Mouse (Mus musculus) A20 (cell line): ENCODE results near the gene Iqcj.

Source experiments
- DNase-seq: peaks from one replicate; pipeline ENCODE4 v3.0.0-alpha.2; 2011; ENCODE audit warnings: low read depth, low spot score

Iqcj gene

GRCm38 (mm10) chr3:67892026-67892705 lies at the start of gene Iqcj, which contains the start of gene Iqschfp:
TSS of gene Iqcj (plus strand) at chr3:67892220.
TSS of gene Iqschfp (plus strand) at chr3:67892232.
- no peak for DNase-seq

GRCm38 (mm10) chr3:67852397-67852796 lies 39.6 kb upstream of the Iqcj start:
- DNase-seq: no peak

DNA sequence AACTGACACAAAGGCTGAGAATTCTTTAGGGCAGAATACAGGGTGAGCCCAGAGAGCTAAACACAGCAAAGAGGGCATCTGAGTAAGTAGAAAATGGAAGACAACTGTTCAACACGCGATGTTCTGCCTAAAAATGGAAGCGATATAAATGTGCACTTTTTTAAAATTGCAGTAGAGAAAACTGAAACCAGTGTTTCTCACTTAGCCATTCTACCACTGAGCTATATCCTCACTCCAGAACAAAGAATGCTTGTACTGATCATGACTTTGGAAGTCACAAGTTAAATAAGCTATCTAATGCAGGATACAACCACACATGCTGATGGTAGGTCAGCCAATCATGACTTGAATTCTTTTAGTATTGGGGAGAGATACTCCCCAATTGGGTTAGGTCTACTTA lies 30.5 kb upstream of the Iqcj start:
- DNase-seq: no peak

DNA sequence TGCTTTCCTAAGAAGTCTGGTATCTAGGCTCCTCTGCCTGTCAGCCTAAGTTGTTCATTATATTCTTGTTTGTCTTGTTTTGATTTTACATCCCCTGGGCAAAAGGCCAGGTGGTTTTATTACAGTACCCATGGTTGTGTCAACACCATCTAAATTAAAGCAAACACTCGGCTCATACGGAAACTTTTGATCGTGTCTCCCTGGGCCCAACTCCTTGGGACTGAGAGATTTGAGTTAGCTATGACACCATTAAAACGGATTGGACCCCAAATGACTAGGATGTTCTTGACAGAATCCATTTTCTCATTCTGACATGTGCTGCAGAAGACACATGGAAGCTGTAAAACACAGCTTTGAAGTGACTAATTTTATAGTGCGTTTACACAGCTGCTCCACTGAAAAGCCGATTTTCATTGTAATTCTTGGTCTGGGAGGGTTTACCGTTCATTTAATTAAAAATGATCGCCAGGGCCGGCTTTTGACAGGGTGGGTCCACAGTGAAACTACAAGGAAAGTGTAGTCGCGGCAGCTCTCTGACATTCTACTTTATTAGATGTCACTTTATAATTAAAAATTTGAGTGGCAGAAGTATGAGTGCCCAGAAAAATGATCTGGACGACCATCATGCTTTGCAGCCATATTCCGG lies 24.5 kb upstream of the Iqcj start:
- DNase-seq: no peak

GRCm38 (mm10) chr3:67869424-67869823 lies 22.6 kb upstream of the Iqcj start:
- no peak for DNase-seq

DNA sequence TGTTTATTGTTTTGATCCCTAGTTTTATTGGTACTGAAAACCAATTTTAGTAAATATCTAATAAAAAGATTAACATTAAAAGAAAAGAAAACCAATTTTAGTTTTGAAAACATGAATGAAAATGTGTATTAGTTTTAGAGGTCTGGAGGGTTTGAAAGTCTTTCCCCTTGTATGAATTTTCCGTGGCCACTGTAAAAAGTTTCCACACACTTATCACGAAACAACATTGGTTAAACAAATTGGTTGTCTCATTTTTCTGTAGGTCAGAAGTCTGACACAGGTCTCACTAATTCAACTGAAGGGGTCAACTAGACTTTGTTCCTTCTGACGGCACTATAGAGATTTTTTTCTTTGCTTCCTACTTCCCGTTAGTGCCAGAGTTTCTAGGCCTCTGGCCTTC lies 14.8 kb upstream of the Iqcj start:
- no peak for DNase-seq

- no peak for DNase-seq
Observed at GRCm38 (mm10) chr3:67884335-67884734, 7.7 kb upstream of the Iqcj start.

DNA sequence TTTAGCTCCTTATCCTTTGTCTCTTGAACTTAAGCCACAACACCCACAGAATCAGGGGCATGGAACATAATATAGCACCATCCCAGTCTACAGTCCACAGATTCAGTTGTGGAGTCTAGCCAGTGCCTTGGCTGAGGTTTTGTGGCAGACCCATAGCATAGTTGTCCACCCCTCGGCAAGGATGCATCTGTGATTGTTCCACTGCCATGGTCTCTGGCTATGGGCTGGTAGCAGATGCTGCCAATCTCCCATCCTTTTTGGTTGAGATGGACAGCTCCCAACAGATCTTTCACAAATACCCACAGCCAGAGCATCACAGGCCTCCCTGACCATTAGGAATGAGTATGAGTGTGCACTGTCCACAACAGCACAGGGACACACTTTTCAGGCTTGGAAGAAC lies 5.8 kb upstream of the Iqcj start:
- no peak for DNase-seq

DNA sequence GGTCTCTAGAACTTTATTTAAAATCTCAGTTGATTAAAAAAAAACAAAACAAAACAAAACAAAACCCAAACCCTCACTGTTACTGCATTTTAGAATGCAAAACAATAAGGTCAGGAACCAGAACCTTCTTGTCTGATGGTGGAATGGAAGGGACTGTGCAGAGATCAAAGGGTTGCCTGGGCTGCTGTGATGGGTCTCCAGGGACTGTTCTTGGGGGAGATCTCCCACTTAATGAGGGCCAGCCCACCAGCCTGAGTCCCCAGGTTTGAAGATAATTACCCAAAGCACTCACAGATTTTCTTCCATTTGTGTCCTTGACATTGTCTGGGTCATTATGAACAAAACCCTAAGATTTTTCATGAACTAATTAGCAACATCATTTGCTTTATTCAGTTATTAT lies 4.8 kb upstream of the Iqcj start:
- DNase-seq: no peak

DNA sequence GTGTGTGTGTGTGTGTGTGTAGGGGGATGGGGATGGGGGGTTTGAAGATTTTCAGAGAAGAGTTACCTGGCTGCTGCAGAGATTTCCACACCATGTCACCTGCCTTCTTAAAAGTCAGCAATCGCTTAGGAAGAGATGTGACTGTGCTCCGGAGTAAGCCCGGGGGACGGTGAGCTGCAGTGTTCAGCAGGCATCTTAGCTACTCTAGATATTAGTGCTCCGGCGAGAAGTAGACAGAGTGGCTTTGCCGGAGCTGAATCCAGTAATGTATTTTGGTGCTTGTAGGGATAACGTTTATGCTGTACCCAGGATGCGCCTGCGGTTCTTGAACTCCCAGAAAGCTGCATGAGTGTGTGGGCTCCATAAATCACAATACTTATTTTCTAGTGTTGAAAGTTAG lies 748 bp downstream of the Iqcj start:
- no peak for DNase-seq

- DNase-seq: no peak
Observed at GRCm38 (mm10) chr3:67902517-67902916, 10.5 kb downstream of the Iqcj start.

- no peak for DNase-seq
Observed at GRCm38 (mm10) chr3:67908586-67908985, 16.6 kb downstream of the Iqcj start.

- no peak for DNase-seq
Observed at GRCm38 (mm10) chr3:67918098-67918497, 26.1 kb downstream of the Iqcj start.

DNA sequence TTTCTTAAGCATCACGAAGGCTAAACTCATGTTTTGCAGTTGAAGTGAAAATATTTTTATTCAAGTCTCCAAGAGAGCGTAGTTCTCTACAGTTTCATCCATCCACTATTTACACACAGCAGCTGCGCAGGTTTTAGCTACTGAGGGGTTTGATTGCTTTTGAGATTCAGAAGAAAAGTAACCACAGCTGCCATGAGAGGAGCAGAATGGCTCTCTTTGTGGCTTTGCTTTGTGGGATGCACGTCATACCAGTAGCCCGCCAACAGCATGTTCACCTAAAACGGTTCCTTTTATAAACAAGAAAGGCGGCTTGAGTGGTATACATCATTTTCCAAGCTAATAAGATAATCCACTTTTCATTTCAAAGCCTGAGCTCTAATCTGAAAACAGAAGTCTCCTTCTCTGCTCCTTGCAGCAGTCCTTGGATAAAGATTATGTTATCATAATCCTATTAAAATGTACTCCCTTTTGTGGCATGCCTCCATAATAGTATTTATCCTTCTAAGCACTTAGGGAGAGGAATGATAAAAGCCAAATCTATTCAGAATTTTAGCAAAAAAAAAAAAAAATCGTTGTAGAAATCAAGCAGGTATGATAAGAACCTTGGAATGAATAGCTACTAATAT lies 26.7 kb downstream of the Iqcj start:
- no peak for DNase-seq

GRCm38 (mm10) chr3:67923095-67923494 lies 31.1 kb downstream of the Iqcj start:
- no peak for DNase-seq

- DNase-seq: no peak
Observed at GRCm38 (mm10) chr3:67925453-67925852, 33.4 kb downstream of the Iqcj start.

- no peak for DNase-seq
Observed at GRCm38 (mm10) chr3:67930424-67931133, 38.6 kb downstream of the Iqcj start.

DNA sequence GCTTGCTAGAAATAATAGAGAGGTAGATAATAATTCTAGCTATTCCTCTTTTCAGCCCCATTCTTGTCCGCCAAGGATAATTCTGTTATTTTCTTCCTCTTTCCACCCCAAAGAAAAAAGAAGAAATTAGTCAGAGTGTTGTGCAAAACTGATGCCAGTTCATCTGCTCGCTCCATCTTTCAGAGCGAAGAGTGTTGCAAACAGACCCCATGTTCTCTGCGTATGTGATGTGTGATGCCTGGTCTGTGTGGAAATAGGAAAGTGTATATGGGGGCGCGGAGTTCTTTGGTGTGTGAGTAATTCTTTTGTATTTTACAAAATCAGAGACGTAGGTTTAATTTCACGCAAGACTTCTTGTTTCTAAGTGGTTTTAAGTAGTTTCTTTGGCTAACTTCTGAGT lies 39.2 kb downstream of the Iqcj start:
- DNase-seq: no peak

- no peak for DNase-seq
Observed at GRCm38 (mm10) chr3:67931914-67932313, 39.9 kb downstream of the Iqcj start.

DNA sequence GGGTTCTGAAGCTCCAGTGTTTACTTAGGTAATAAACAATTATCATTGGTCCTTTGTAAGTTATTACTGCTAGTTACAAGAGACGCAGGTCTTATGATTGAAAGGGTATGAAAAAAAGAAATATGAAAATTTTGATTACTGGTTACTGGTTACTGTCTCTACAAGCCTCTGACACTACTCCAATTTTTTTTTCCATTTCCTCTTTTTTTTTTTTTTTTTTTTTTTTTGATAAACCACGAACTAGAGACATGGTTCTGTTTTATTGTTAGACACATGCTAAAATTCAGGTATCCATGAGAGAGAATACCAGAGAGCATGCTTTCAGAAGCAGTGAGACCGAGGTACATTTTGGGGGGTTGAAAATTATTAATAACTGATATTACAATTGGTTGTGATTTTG lies 43.8 kb downstream of the Iqcj start:
- DNase-seq: no peak

GRCm38 (mm10) chr3:67947000-67947399 lies 55.0 kb downstream of the Iqcj start:
- no peak for DNase-seq

GRCm38 (mm10) chr3:67952517-67952940 lies 60.5 kb downstream of the Iqcj start:
- no peak for DNase-seq
